Mouse (Mus musculus) G1E (cell line): ENCODE measurements at regions not wholly inside any gene's neighbourhood (a gene's known extent, or its start where the extent isn't known, plus 50 kb on each side); places are given as distances from the start of the nearest gene placed in this dataset.

Source experiments
- ATAC-seq: 2 replicates; pipeline ENCODE4 v1.8.0; 2016; ENCODE audit warnings: mild to moderate bottlenecking; ENCODE audit not compliant: insufficient number of reproducible peaks, poor library complexity, low FRiP score, severe bottlenecking; ENCODE audit errors: extremely low read depth
- DNase-seq: peaks from one replicate; pipeline ENCODE4 v3.0.0; 2012; ENCODE audit warnings: low spot score
- H3K27me3 ChIP-seq: 2 replicates; pipeline ENCODE4 v1.6.1; 2012; ENCODE audit warnings: mild to moderate bottlenecking, low read length, inconsistent platforms; ENCODE audit not compliant: insufficient read depth
- H3K36me3 ChIP-seq: replicated peaks from 2 replicates; pipeline ENCODE3; 2012; ENCODE audit warnings: mild to moderate bottlenecking, inconsistent platforms
- H3K4me1 ChIP-seq: 2 replicates; pipeline ENCODE4 v1.6.1; 2012; ENCODE audit warnings: low read depth, low read length, inconsistent platforms, mixed read lengths; ENCODE audit not compliant: insufficient read depth
- H3K4me3 ChIP-seq: 2 replicates; pipeline ENCODE4 v1.5.1; 2012; ENCODE audit warnings: low read depth, mild to moderate bottlenecking, inconsistent platforms, low read length, moderate library complexity, mixed read lengths
- H3K9me3 ChIP-seq: replicated peaks from 2 replicates; pipeline ENCODE4 v1.6.1; 2012; ENCODE audit warnings: inconsistent platforms
- CTCF ChIP-seq: IDR thresholded peaks from 2 replicates; pipeline ENCODE4 v1.5.1; 2012; ENCODE audit warnings: low read depth, low read length, inconsistent platforms, mixed read lengths
- GATA1 ChIP-seq: IDR thresholded peaks from 2 replicates; pipeline ENCODE4 v1.6.1; 2012; ENCODE audit warnings: borderline replicate concordance, low read length, inconsistent platforms, mixed read lengths
- GATA2 ChIP-seq: IDR thresholded peaks from 2 replicates; pipeline ENCODE4 v1.6.1; 2012; ENCODE audit warnings: low read depth, low read length, inconsistent platforms, borderline replicate concordance
- POLR2AphosphoS5 ChIP-seq: IDR thresholded peaks from 2 replicates; pipeline ENCODE4 v1.6.1; 2012; ENCODE audit warnings: low read depth, low read length, inconsistent platforms; ENCODE audit not compliant: insufficient replicate concordance
- TAL1 ChIP-seq: conservative IDR thresholded peaks from 2 replicates; pipeline ENCODE4 v1.6.1; 2012; ENCODE audit warnings: low read depth, low read length, inconsistent platforms, mixed read lengths

DNA sequence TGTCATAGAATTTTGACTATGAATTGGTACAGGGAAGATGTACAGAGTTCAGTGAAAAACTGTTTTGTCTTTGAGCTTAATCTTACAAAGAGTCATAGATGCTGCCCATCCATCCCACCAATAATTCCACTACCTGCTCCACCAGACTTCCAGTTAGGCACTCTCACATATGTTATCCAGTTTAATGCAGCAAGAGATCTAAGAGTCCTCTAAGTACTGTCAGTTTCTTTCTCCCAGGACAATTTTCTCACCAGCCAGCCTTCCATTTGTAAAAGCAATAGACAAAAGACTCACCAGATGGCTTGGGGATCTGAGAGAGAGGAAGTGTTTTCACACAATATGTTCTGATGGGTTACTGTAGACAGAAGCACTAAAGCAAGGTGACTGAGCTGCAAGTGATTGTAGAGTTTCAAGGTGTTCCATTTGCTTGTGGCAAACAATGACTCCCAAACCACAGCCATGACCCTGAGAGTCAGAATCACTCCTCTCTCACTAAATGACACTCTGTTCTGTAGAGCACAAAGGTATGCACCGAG lies 365.6 kb downstream of the Gsdmc2 start:
- ATAC-seq (no peak), DNase-seq (no peak)
- Histone ChIP-seq H3K9me3 (no peaks in the 10 kb centered on the region), H3K36me3 (no peaks in the 10 kb centered on the region), H3K27me3 (peaks cover 9% of the 10 kb centered on the region; the same call in 1 of the 2 replicates), H3K4me1 (no peaks in the 10 kb centered on the region), H3K4me3 (no peak overlapping the region)
- TF ChIP-seq CTCF, result no peak
- TF ChIP-seq TAL1, result no peak
- no peak for TF ChIP-seq GATA2
- TF ChIP-seq GATA1, result no peak
- TF ChIP-seq POLR2AphosphoS5, result no peak

DNA sequence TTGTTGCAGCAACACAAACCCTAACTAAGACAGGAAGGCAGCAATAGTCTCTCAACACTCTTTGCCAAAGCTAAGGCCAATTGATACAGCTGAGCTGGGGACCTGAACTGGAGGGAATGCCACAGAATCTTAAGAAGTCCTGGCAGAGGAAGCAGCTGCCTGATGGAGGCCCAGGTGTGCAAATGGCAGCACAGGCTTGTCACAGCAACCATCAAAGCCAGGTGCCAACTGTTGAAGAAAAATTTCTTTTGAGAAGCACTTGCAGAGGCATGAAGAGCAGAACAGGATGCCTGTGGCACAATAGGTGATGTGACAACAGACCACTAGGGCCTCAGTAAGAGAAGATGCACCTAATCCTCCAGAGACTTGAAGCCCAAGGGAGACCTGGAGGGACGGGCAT lies 378.1 kb downstream of the Gsdmc2 start:
- Histone ChIP-seq H3K4me1 (no peaks in the 10 kb centered on the region), H3K9me3 (no peaks in the 10 kb centered on the region), H3K27me3 (peaks cover 14% of the 10 kb centered on the region), H3K36me3 (no peaks in the 10 kb centered on the region), H3K4me3 (no peak overlapping the region)
- DNase-seq, result no peak
- TF ChIP-seq GATA1 (no peak), CTCF (no peak), TAL1 (no peak), POLR2AphosphoS5 (no peak), GATA2 (no peak)
- no peak for ATAC-seq

DNA sequence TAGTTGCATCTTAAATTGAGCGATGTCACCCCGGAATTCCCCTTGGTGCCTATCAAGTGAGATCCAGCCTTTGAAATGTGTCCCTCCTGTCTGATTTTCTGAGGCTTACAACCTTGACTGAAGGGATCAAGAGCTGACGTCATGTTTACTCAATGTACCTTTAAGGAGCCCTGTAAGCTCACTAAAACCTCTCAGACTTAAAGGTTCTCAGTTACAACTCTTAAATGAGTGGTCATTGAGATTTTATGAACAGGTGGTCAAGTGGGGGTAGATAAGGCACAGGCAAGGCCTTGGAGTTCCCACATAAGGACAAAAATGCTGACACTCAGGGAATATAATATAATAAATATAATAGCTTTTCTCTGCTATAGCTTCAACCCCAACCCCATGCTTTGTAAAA lies 392.4 kb downstream of the Gsdmc2 start:
- TF ChIP-seq GATA1, result no peak
- no peaks in the 10 kb centered on the region for H3K36me3 ChIP-seq
- H3K27me3 ChIP-seq, result peaks cover 7% of the 10 kb centered on the region; the same call in 1 of the 2 replicates
- DNase-seq (no peak), ATAC-seq (no peak)
- H3K4me3 ChIP-seq, result no peak overlapping the region
- H3K4me1 ChIP-seq, result no peaks in the 10 kb centered on the region
- H3K9me3 ChIP-seq, result no peaks in the 10 kb centered on the region

DNA sequence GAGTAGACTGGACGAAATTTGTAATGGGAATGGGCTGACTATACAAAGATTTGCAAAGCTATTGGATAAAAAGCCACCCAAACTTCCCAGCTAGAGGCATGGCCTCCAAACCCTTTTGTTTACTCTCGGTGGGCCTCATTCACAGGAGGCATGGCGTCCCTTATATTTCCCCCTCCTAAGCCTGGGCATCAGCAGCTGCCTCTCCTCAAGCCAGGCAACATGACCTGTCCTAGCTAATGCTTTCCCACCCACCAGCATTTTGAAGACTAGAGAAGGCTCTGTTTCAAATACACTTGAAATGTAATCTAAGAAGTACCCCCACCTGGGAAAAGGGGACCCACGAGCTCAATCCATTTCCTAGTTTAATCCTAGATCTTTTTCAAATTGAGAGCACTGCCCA lies 398.7 kb downstream of the Gsdmc2 start:
- no peak for ATAC-seq
- no peak for DNase-seq

DNA sequence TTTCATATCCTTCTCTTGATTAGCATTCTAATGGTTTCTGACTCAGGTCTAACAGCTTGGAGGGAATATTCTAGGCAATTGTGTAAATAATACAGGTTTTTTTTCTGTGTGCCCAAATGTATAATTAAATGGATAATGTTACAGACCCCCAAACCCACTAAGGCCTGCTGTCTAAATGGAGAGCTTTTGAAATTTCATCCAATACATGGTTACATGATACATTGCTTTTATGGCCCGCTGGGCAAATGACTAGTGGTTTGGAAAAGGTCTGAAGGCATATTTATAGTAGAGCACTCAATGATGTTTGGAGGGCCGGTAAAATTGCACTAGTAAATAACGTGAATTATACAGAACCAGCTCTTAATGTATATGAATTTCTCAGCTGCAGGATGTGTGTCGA lies 400.0 kb downstream of the Gsdmc2 start:
- no peak for TF ChIP-seq GATA2
- TF ChIP-seq GATA1, result no peak
- no peak for TF ChIP-seq TAL1
- TF ChIP-seq CTCF, result no peak
- TF ChIP-seq POLR2AphosphoS5, result no peak
- peaks cover 24% of the 10 kb centered on the region for H3K27me3 ChIP-seq
- H3K36me3 ChIP-seq, result no peaks in the 10 kb centered on the region
- no peak for DNase-seq
- H3K4me1 ChIP-seq, result no peaks in the 10 kb centered on the region
- ATAC-seq, result no peak
- no peaks in the 10 kb centered on the region for H3K9me3 ChIP-seq
- H3K4me3 ChIP-seq, result no peak overlapping the region

More for the DNA sequence above, 398.7 kb downstream of the Gsdmc2 start:
- no peaks in the 10 kb centered on the region for H3K36me3 ChIP-seq
- H3K4me1 ChIP-seq, result no peaks in the 10 kb centered on the region
- no peak for TF ChIP-seq CTCF
- TF ChIP-seq TAL1, result no peak
- no peaks in the 10 kb centered on the region for H3K9me3 ChIP-seq
- H3K27me3 ChIP-seq, result peaks cover 11% of the 10 kb centered on the region
- no peak overlapping the region for H3K4me3 ChIP-seq

DNA sequence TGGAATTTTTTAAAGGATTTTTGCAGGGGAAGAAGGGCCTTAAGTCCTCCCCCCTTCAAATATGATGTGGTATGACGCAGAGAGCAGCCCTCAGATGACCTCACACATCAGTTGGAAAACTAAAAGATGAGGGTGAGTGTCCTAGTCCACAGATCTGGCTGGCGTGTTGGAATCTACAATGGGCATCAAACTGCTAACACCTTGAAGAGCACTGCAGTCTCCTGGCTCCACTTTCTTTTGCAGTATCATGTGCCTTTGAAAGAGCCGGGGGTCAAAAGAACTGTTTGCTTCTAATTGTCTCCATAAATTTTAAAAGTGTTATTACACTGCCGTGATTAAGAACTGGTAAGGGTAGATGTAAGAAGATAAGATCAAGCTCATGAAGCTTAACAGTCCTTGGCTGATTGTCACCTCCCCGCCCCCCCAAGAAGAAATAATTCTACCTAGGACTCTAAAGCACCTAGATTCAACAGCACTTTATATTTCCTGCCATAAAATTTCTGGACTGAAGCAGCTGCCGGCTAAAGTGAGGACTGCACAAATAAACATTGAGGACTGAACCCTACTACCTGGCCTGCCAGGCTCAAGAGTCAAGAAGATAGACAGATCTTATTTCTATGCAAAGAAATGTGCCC lies 402.7 kb downstream of the Gsdmc2 start:
- no peaks in the 10 kb centered on the region for H3K4me1 ChIP-seq
- peaks cover 28% of the 10 kb centered on the region for H3K27me3 ChIP-seq
- ATAC-seq (no peak), DNase-seq (no peak)
- H3K4me3 ChIP-seq, result no peak overlapping the region
- no peaks in the 10 kb centered on the region for H3K9me3 ChIP-seq
- no peaks in the 10 kb centered on the region for H3K36me3 ChIP-seq
- TF ChIP-seq GATA2 (no peak), POLR2AphosphoS5 (no peak), CTCF (no peak), TAL1 (no peak), GATA1 (no peak)

DNA sequence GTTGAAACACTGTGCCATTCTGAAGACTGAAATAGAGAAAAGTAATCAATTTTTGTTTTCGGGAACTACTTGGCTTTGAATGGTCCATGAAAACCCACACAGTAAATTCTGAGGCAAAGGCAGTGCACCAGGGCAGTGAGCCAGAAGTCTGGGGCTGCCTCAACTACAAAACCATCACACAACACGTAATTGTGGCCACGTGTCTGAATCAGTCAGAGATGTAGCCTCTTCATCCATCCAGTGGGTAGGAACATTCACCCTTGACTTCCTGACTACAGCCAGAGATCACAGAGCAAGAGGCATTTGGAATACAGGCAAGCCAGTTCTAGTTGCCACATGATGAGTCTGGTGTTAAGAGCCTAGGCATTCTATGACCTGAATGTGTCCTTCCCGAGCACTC lies 432.3 kb downstream of the Gsdmc2 start:
- Histone ChIP-seq H3K9me3 (no peaks in the 10 kb centered on the region), H3K4me1 (no peaks in the 10 kb centered on the region), H3K36me3 (no peaks in the 10 kb centered on the region), H3K27me3 (peaks cover 5% of the 10 kb centered on the region; the same call in 1 of the 2 replicates), H3K4me3 (no peak overlapping the region)
- ATAC-seq, result no peak
- TF ChIP-seq GATA2, result no peak
- TF ChIP-seq CTCF, result no peak
- no peak for TF ChIP-seq GATA1
- TF ChIP-seq TAL1, result no peak
- no peak for TF ChIP-seq POLR2AphosphoS5
- no peak for DNase-seq
